Mouse (Mus musculus) heart, embryonic 12.5 days (tissue): ENCODE data around the gene Ttc7. TPM values are rescaled to one million over a fixed set of nuclear protein-coding genes. Genes with fewer than 3 reads are reported as not detected.

Experiments used
- ATAC-seq: fragments of 200-750 bp; cut with Nextera tagmentation; 2 replicates; pipeline ENCODE4 v1.8.0; 2017; ENCODE audit warnings: moderate TSS enrichment, moderate library complexity; ENCODE audit not compliant: insufficient number of reproducible peaks, low FRiP score
- H3K27ac ChIP-seq: fragments of 300-500 bp; sonication (generic); 2 replicates; pipeline ENCODE4 v1.5.1; 2016; ENCODE audit warnings: mild to moderate bottlenecking, moderate library complexity; ENCODE audit not compliant: poor library complexity, severe bottlenecking
- H3K27me3 ChIP-seq: fragments of 300-500 bp; sonication (generic); replicated peaks from 2 replicates; pipeline ENCODE4 v1.6.1; 2016; ENCODE audit warnings: mild to moderate bottlenecking, moderate library complexity
- H3K36me3 ChIP-seq: fragments of 300-500 bp; sonication (generic); 2 replicates; pipeline ENCODE4 v1.6.1; 2016; ENCODE audit warnings: mild to moderate bottlenecking, moderate library complexity
- H3K4me1 ChIP-seq: fragments of 300-500 bp; sonication (generic); replicated peaks from 2 replicates; pipeline ENCODE4 v1.6.1; 2016; ENCODE audit warnings: mild to moderate bottlenecking
- H3K4me2 ChIP-seq: fragments of 300-500 bp; sonication (generic); 2 replicates; pipeline ENCODE4 v1.6.1; 2016; ENCODE audit warnings: mild to moderate bottlenecking, moderate library complexity
- H3K4me3 ChIP-seq: fragments of 300-500 bp; sonication (generic); 2 replicates; pipeline ENCODE4 v1.5.1; 2016; ENCODE audit warnings: mild to moderate bottlenecking
- H3K9ac ChIP-seq: fragments of 300-500 bp; sonication (generic); 2 replicates; pipeline ENCODE4 v1.6.1; 2016; ENCODE audit warnings: mild to moderate bottlenecking, moderate library complexity
- H3K9me3 ChIP-seq: fragments of 300-500 bp; sonication (generic); replicated peaks from 2 replicates; pipeline ENCODE4 v1.6.1; 2016; ENCODE audit warnings: mild to moderate bottlenecking, moderate library complexity
- WGBS: fragments of 180-500 bp; shearing (Covaris S2); methylation state at CpG from one replicate; pipeline ENCODE4 v1.1.7; 2016; 5-methylcytosine and 5-hydroxymethylcytosine counted together
- polyA plus RNA-seq: library from polyadenylated mRNA; unstranded; fragments of >200 nt; fragmentation: Nextera tagmentation; extraction: Ambion mirVana; gene quantifications from 2 replicates; pipeline ENCODE4 v1.2.1, GENCODE M21; 2016

The Ttc7 gene
- polyA plus RNA-seq, 1 experiment from 2014 or later = 3.2 TPM

GRCm38 (mm10) chr17:87369270-87369759 lies 86.6 kb downstream of the Ttc7 start:
- 71% methylated on average over 18 of the region's 18 CpGs for WGBS
- Histone ChIP-seq H3K4me2 (no peak overlapping the region), H3K9me3 (no peaks in the 10 kb centered on the region), H3K27ac (no peak overlapping the region), H3K9ac (no peak overlapping the region), H3K27me3 (no peaks in the 10 kb centered on the region), H3K4me3 (no peak overlapping the region), H3K4me1 (peaks cover 52% of the 10 kb centered on the region), H3K36me3 (no peaks in the 10 kb centered on the region)
- no peak for ATAC-seq

- no peak overlapping the region for H3K4me2 ChIP-seq
- H3K27me3 ChIP-seq = no peaks in the 10 kb centered on the region
- H3K27ac ChIP-seq = no peak overlapping the region
- ATAC-seq = no peak
- no peaks in the 10 kb centered on the region for H3K36me3 ChIP-seq
- peaks cover 46% of the 10 kb centered on the region for H3K4me1 ChIP-seq
- H3K9me3 ChIP-seq = peaks cover 4% of the 10 kb centered on the region; the same call in 1 of the 2 replicates
- no peak overlapping the region for H3K9ac ChIP-seq
- 87% methylated on average over 7 of the region's 7 CpGs for WGBS
- no peak overlapping the region for H3K4me3 ChIP-seq
These were observed 89.5 kb downstream of the Ttc7 start for GRCm38 (mm10) chr17:87372189-87372588.

- H3K27me3 ChIP-seq = no peaks in the 10 kb centered on the region
- WGBS = 87% methylated on average over 9 of the region's 9 CpGs
- no peaks in the 10 kb centered on the region for H3K36me3 ChIP-seq
- no peak overlapping the region for H3K4me3 ChIP-seq
- H3K4me1 ChIP-seq = peaks cover 46% of the 10 kb centered on the region
- no peak overlapping the region for H3K27ac ChIP-seq
- peaks cover 4% of the 10 kb centered on the region; the same call in 1 of the 2 replicates for H3K9me3 ChIP-seq
- H3K9ac ChIP-seq = no peak overlapping the region
- no peak overlapping the region for H3K4me2 ChIP-seq
- ATAC-seq = no peak
These were observed 90.6 kb downstream of the Ttc7 start for GRCm38 (mm10) chr17:87373327-87373726.

- Histone ChIP-seq H3K4me2 (no peak overlapping the region), H3K27ac (peak overlapping the region; percentile 64), H3K9me3 (peaks cover 4% of the 10 kb centered on the region; the same call in 1 of the 2 replicates), H3K4me3 (no peak overlapping the region), H3K36me3 (no peaks in the 10 kb centered on the region), H3K9ac (no peak overlapping the region), H3K4me1 (peaks cover 49% of the 10 kb centered on the region), H3K27me3 (no peaks in the 10 kb centered on the region)
- WGBS = 23% methylated on average over 10 of the region's 10 CpGs
- peak; percentile 63 for ATAC-seq
These were observed 93.3 kb downstream of the Ttc7 start for GRCm38 (mm10) chr17:87375941-87376511.

GRCm38 (mm10) chr17:87376831-87377471 lies 94.3 kb downstream of the Ttc7 start:
- Histone ChIP-seq H3K27ac (peak overlapping the region; percentile 64; the same call in 1 of the 2 replicates), H3K9ac (no peak overlapping the region), H3K27me3 (no peaks in the 10 kb centered on the region), H3K9me3 (peaks cover 4% of the 10 kb centered on the region; the same call in 1 of the 2 replicates), H3K4me3 (no peak overlapping the region), H3K4me1 (peaks cover 49% of the 10 kb centered on the region), H3K36me3 (no peaks in the 10 kb centered on the region), H3K4me2 (no peak overlapping the region)
- no peak for ATAC-seq
- WGBS = 84% methylated on average over 6 of the region's 6 CpGs

GRCm38 (mm10) chr17:87377536-87377935 lies 94.8 kb downstream of the Ttc7 start:
- peaks cover 49% of the 10 kb centered on the region for H3K4me1 ChIP-seq
- H3K27me3 ChIP-seq = no peaks in the 10 kb centered on the region
- ATAC-seq = no peak
- H3K27ac ChIP-seq = no peak overlapping the region
- H3K9me3 ChIP-seq = peaks cover 4% of the 10 kb centered on the region; the same call in 1 of the 2 replicates
- H3K4me2 ChIP-seq = no peak overlapping the region
- no peak overlapping the region; the same call in 1 of the 2 replicates for H3K9ac ChIP-seq
- 74% methylated on average over 6 of the region's 6 CpGs for WGBS
- no peaks in the 10 kb centered on the region for H3K36me3 ChIP-seq
- H3K4me3 ChIP-seq = no peak overlapping the region

GRCm38 (mm10) chr17:87378354-87379159 lies 95.9 kb downstream of the Ttc7 start:
- 73% methylated on average over 16 of the region's 16 CpGs for WGBS

GRCm38 (mm10) chr17:87379160-87379624 lies 96.5 kb downstream of the Ttc7 start:
- no peak overlapping the region for H3K27ac ChIP-seq

More at GRCm38 (mm10) chr17:87378354-87379159, 95.9 kb downstream of the Ttc7 start:
- Histone ChIP-seq H3K9me3 (peaks cover 4% of the 10 kb centered on the region; the same call in 1 of the 2 replicates), H3K4me1 (peaks cover 49% of the 10 kb centered on the region), H3K27me3 (no peaks in the 10 kb centered on the region), H3K4me2 (no peak overlapping the region), H3K4me3 (no peak overlapping the region), H3K36me3 (no peaks in the 10 kb centered on the region), H3K27ac (no peak overlapping the region), H3K9ac (no peak overlapping the region)
- 0 out of 2 replicates have a peak, but pooled peaks have one; percentile 12 for ATAC-seq

GRCm38 (mm10) chr17:87379821-87380220 lies 97.1 kb downstream of the Ttc7 start:
- no peak overlapping the region for H3K9ac ChIP-seq
- H3K4me1 ChIP-seq = peaks cover 49% of the 10 kb centered on the region
- ATAC-seq = no peak
- no peaks in the 10 kb centered on the region for H3K27me3 ChIP-seq
- WGBS = 58% methylated on average over 10 of the region's 10 CpGs
- H3K4me3 ChIP-seq = no peak overlapping the region
- H3K9me3 ChIP-seq = peaks cover 4% of the 10 kb centered on the region; the same call in 1 of the 2 replicates
- H3K36me3 ChIP-seq = no peaks in the 10 kb centered on the region
- no peak overlapping the region for H3K4me2 ChIP-seq
- no peak overlapping the region for H3K27ac ChIP-seq

More at GRCm38 (mm10) chr17:87379160-87379624, 96.5 kb downstream of the Ttc7 start:
- ATAC-seq = no peak
- H3K9ac ChIP-seq = no peak overlapping the region
- no peaks in the 10 kb centered on the region for H3K36me3 ChIP-seq
- H3K9me3 ChIP-seq = peaks cover 4% of the 10 kb centered on the region; the same call in 1 of the 2 replicates
- no peak overlapping the region for H3K4me2 ChIP-seq
- H3K27me3 ChIP-seq = no peaks in the 10 kb centered on the region
- peaks cover 49% of the 10 kb centered on the region for H3K4me1 ChIP-seq
- 79% methylated on average over 11 of the region's 11 CpGs for WGBS
- no peak overlapping the region for H3K4me3 ChIP-seq

GRCm38 (mm10) chr17:87380681-87381080 lies 98.0 kb downstream of the Ttc7 start:
- ATAC-seq = no peak

More at GRCm38 (mm10) chr17:87380681-87381080, 98.0 kb downstream of the Ttc7 start:
- Histone ChIP-seq H3K27ac (no peak overlapping the region), H3K27me3 (no peaks in the 10 kb centered on the region), H3K4me1 (peaks cover 46% of the 10 kb centered on the region), H3K9ac (no peak overlapping the region), H3K9me3 (peaks cover 1% of the 10 kb centered on the region; the same call in 1 of the 2 replicates), H3K36me3 (no peaks in the 10 kb centered on the region), H3K4me3 (no peak overlapping the region), H3K4me2 (no peak overlapping the region)
- WGBS = 88% methylated on average over 9 of the region's 9 CpGs
